Mouse (Mus musculus) stomach, embryonic 15.5 days (tissue): ENCODE measurements around the gene Ripor3. TPM values are rescaled to one million over a fixed set of nuclear protein-coding genes. Genes with fewer than 3 reads are reported as not detected.

Experiments used
- ATAC-seq: fragments of 200-750 bp; cut with Nextera tagmentation; 2 replicates; pipeline ENCODE4 v1.8.0; 2017; ENCODE audit warnings: low read depth, moderate number of reproducible peaks, moderate TSS enrichment; ENCODE audit not compliant: insufficient read depth, low FRiP score
- H3K27ac ChIP-seq: fragments of 300-500 bp; sonication (generic); 2 replicates; pipeline ENCODE4 v1.5.1; 2015; ENCODE audit warnings: mild to moderate bottlenecking, inconsistent platforms
- H3K27me3 ChIP-seq: fragments of 300-500 bp; sonication (generic); replicated peaks from 2 replicates; pipeline ENCODE4 v1.6.1; 2015; ENCODE audit warnings: inconsistent platforms
- H3K36me3 ChIP-seq: fragments of 300-500 bp; sonication (generic); 2 replicates; pipeline ENCODE4 v1.6.1; 2015; ENCODE audit warnings: inconsistent platforms
- H3K4me1 ChIP-seq: fragments of 300-500 bp; sonication (generic); 2 replicates; pipeline ENCODE4 v1.6.1; 2015; ENCODE audit warnings: inconsistent platforms
- H3K4me2 ChIP-seq: fragments of 300-500 bp; sonication (generic); 2 replicates; pipeline ENCODE4 v1.6.1; 2015; ENCODE audit warnings: mild to moderate bottlenecking, inconsistent platforms
- H3K4me3 ChIP-seq: fragments of 300-500 bp; sonication (generic); replicated peaks from 2 replicates; pipeline ENCODE4 v1.5.1; 2015; ENCODE audit warnings: inconsistent platforms
- H3K9ac ChIP-seq: fragments of 300-500 bp; sonication (generic); 2 replicates; pipeline ENCODE4 v1.6.1; 2015; ENCODE audit warnings: inconsistent platforms
- H3K9me3 ChIP-seq: fragments of 300-500 bp; sonication (generic); 2 replicates; pipeline ENCODE4 v1.6.1; 2016; ENCODE audit warnings: inconsistent platforms
- WGBS: fragments of 180-500 bp; shearing (Covaris S2); methylation state at CpG from one replicate; pipeline ENCODE4 v1.1.7; 2015; 5-methylcytosine and 5-hydroxymethylcytosine counted together
- polyA plus RNA-seq: library from polyadenylated mRNA; unstranded; fragments of >200 nt; fragmentation: Nextera tagmentation; extraction: Ambion mirVana; gene quantifications from 2 replicates; pipeline ENCODE4 v1.2.1, GENCODE M21; 2015

Gene Ripor3
- polyA plus RNA-seq, 1 experiment from 2014 or later: 4.5 TPM

- no peaks in the 10 kb centered on the region for H3K27me3 ChIP-seq
- H3K36me3 ChIP-seq: no peaks in the 10 kb centered on the region
- H3K9ac ChIP-seq: no peak overlapping the region
- no peak overlapping the region for H3K4me3 ChIP-seq
- H3K9me3 ChIP-seq: no peaks in the 10 kb centered on the region
- peaks cover 35% of the 10 kb centered on the region for H3K4me1 ChIP-seq
- ATAC-seq: no peak
- H3K27ac ChIP-seq: peak overlapping the region; percentile 41; the same call in 1 of the 2 replicates
- WGBS: 81% methylated on average over 6 of the region's 6 CpGs
- H3K4me2 ChIP-seq: no peak overlapping the region
Measured at GRCm38 (mm10) chr2:167950681-167951080, 59.7 kb downstream of the Ripor3 start.

DNA sequence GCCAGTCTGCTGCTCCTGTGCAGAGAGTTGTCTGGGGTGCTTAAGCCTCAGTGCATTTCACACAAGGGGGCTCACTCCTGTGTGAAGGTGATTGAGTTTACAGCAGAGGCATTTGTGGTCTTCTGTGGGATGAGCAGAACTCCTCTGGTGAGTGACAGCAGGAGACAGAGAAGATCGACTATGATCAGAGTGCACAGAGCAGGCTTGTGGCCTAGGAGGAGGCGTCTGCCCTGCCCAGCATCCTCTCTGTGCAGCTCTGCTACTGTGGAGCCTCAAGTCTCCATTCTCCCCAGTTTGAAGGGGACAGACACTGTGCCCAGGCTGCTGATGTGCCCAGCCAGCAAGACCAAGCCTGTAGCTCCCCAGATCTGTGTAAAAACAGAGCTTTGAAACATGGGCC is 60.6 kb downstream of the Ripor3 start:
- Histone ChIP-seq H3K4me1 (peaks cover 42% of the 10 kb centered on the region), H3K9me3 (no peaks in the 10 kb centered on the region), H3K27me3 (no peaks in the 10 kb centered on the region), H3K27ac (no peak overlapping the region), H3K36me3 (no peaks in the 10 kb centered on the region), H3K4me3 (no peak overlapping the region), H3K9ac (no peak overlapping the region), H3K4me2 (no peak overlapping the region)
- 80% methylated on average over 2 of the region's 2 CpGs for WGBS
- no peak for ATAC-seq

DNA sequence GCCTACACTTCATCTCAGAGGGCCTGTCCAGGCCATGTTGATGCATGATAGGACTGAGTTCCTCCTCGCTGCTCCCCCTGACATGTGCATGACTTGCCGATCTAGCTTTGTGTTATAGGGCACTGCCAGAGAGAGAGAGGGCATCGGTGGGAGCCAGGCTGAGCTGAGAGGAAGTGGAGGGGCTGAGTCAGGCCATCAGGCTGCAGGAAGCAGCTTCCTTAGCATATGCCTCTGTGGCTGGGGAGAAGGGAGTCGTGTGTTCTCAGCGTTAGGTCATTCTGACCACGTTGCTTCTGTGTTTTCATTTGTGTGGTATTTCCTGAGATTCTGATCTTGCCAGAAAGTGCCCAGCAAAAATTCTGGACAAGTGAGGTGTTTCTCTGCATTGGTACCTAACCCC is 61.2 kb downstream of the Ripor3 start:
- H3K4me2 ChIP-seq: no peak overlapping the region
- 0 out of 2 replicates have a peak, but pooled peaks have one; percentile 8 for ATAC-seq

GRCm38 (mm10) chr2:167948557-167948956 is 61.9 kb downstream of the Ripor3 start:
- Histone ChIP-seq H3K9ac (no peak overlapping the region), H3K27me3 (no peaks in the 10 kb centered on the region), H3K4me2 (no peak overlapping the region), H3K36me3 (no peaks in the 10 kb centered on the region), H3K27ac (peak overlapping the region; percentile 31; the same call in 1 of the 2 replicates), H3K9me3 (no peaks in the 10 kb centered on the region), H3K4me3 (no peak overlapping the region), H3K4me1 (peaks cover 48% of the 10 kb centered on the region)
- 78% methylated on average over 13 of the region's 13 CpGs for WGBS
- ATAC-seq: no peak

More for the DNA sequence above, 61.2 kb downstream of the Ripor3 start:
- Histone ChIP-seq H3K9ac (no peak overlapping the region), H3K27ac (0 out of 2 replicates have a peak overlapping the region, but pooled peaks have one; percentile 31), H3K36me3 (no peaks in the 10 kb centered on the region), H3K4me3 (no peak overlapping the region), H3K4me1 (peaks cover 45% of the 10 kb centered on the region), H3K9me3 (no peaks in the 10 kb centered on the region), H3K27me3 (no peaks in the 10 kb centered on the region)
- 46% methylated on average over 6 of the region's 6 CpGs for WGBS

GRCm38 (mm10) chr2:167948047-167948446 is 62.4 kb downstream of the Ripor3 start:
- WGBS: 76% methylated on average over 6 of the region's 6 CpGs
- H3K27ac ChIP-seq: peak overlapping the region; percentile 35
- peaks cover 53% of the 10 kb centered on the region for H3K4me1 ChIP-seq
- no peaks in the 10 kb centered on the region for H3K27me3 ChIP-seq
- H3K9ac ChIP-seq: no peak overlapping the region
- no peaks in the 10 kb centered on the region for H3K36me3 ChIP-seq
- no peaks in the 10 kb centered on the region for H3K9me3 ChIP-seq
- no peak for ATAC-seq
- no peak overlapping the region for H3K4me3 ChIP-seq
- no peak overlapping the region for H3K4me2 ChIP-seq

DNA sequence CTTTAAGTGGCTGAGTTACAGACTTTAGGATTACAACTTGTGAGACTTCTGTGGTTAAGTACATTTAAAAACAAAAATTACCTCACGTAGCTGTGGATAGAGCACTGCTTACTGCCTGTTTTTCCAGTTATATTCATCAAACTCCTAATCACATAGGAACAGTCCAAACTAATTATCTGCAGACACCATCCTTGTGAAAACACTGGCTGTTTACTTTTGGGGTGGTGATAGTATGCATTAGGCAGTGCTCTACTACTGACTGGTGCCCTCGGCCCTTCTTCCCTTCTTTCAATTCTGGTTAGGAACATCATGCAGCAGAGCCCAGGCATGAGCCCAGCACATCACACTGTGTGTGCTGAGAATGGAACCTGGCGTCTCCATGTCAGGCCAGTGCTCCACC is 63.2 kb downstream of the Ripor3 start:
- Histone ChIP-seq H3K9me3 (no peaks in the 10 kb centered on the region), H3K9ac (no peak overlapping the region), H3K27ac (peak overlapping the region; percentile 72; the same call in 1 of the 2 replicates), H3K36me3 (no peaks in the 10 kb centered on the region), H3K4me1 (peaks cover 61% of the 10 kb centered on the region), H3K27me3 (no peaks in the 10 kb centered on the region), H3K4me2 (no peak overlapping the region), H3K4me3 (no peak overlapping the region)
- ATAC-seq: peak; percentile 38; the same call in 1 of the 2 replicates
- WGBS: 68% methylated on average over 3 of the region's 3 CpGs

DNA sequence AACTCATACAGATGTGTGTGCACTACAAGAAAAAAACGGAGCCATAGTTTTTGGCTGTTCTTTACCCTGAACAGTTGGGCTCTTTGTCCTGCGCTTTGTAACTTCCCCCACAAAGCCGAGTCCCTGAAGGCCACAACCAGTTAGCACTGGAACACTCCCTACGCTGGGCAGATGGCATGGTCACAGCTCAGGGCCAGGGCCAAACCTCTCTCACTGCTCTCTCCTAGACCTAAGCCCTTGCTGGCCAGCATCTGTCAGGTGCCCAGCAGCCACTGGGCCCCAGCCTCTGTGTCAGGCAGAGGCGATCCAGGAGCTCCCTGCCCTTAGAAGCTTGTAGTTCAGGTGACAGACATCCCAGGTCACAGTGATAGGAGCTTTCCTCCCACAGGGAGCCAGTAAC is 65.0 kb downstream of the Ripor3 start:
- Histone ChIP-seq H3K36me3 (no peaks in the 10 kb centered on the region), H3K9me3 (no peaks in the 10 kb centered on the region), H3K4me1 (peaks cover 64% of the 10 kb centered on the region), H3K4me3 (no peak overlapping the region), H3K9ac (no peak overlapping the region), H3K4me2 (no peak overlapping the region), H3K27me3 (no peaks in the 10 kb centered on the region), H3K27ac (no peak overlapping the region)
- no peak for ATAC-seq
- WGBS: 81% methylated on average over 5 of the region's 5 CpGs

DNA sequence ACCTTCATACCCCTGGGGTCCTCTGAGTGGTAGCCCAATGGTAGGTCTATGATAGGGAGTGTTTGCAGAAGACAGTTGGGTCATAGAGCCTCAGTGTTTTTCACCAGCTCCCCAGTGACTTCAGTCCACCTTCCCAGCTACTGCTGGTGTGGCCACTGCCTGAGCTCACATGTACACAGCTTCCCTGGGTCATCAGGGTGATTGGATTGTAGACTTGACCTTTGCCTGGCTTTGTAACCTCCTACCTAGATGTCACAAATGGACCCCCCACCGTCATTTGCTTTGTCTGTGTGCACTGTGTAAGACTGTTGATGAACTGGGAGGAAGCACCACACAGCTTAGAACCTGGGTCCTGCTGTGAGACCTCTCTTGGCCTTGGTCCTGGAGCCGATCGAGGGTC is 66.2 kb downstream of the Ripor3 start:
- Histone ChIP-seq H3K4me2 (no peak overlapping the region), H3K9ac (no peak overlapping the region)
- no peak for ATAC-seq

GRCm38 (mm10) chr2:167942926-167943633 is 67.3 kb downstream of the Ripor3 start:
- Histone ChIP-seq H3K9ac (no peak overlapping the region), H3K4me2 (peak overlapping the region; percentile 15; the same call in 1 of the 2 replicates)
- no peak for ATAC-seq

More for the DNA sequence above, 66.2 kb downstream of the Ripor3 start:
- Histone ChIP-seq H3K27me3 (no peaks in the 10 kb centered on the region), H3K36me3 (no peaks in the 10 kb centered on the region), H3K4me1 (peaks cover 58% of the 10 kb centered on the region), H3K4me3 (no peak overlapping the region), H3K27ac (no peak overlapping the region), H3K9me3 (no peaks in the 10 kb centered on the region)
- WGBS: 84% methylated on average over 3 of the region's 3 CpGs

GRCm38 (mm10) chr2:167942199-167942925 is 68.1 kb downstream of the Ripor3 start:
- Histone ChIP-seq H3K27me3 (no peaks in the 10 kb centered on the region), H3K4me3 (no peak overlapping the region), H3K4me2 (0 out of 2 replicates have a peak overlapping the region, but pooled peaks have one; percentile 15), H3K9ac (no peak overlapping the region), H3K36me3 (no peaks in the 10 kb centered on the region), H3K27ac (peak overlapping the region; percentile 82), H3K4me1 (peaks cover 47% of the 10 kb centered on the region), H3K9me3 (no peaks in the 10 kb centered on the region)
- WGBS: 36% methylated on average over 8 of the region's 8 CpGs
- ATAC-seq: peak; percentile 48; the same call in 1 of the 2 replicates

More at GRCm38 (mm10) chr2:167942926-167943633, 67.3 kb downstream of the Ripor3 start:
- WGBS: 60% methylated on average over 12 of the region's 12 CpGs
- Histone ChIP-seq H3K4me1 (peaks cover 54% of the 10 kb centered on the region), H3K27me3 (no peaks in the 10 kb centered on the region), H3K36me3 (no peaks in the 10 kb centered on the region), H3K9me3 (no peaks in the 10 kb centered on the region), H3K4me3 (no peak overlapping the region), H3K27ac (peak overlapping the region; percentile 82; the same call in 1 of the 2 replicates)

- peak overlapping the region; percentile 82 for H3K27ac ChIP-seq
- H3K4me1 ChIP-seq: peaks cover 48% of the 10 kb centered on the region
- WGBS: 52% methylated on average over 6 of the region's 6 CpGs
- H3K36me3 ChIP-seq: no peaks in the 10 kb centered on the region
- ATAC-seq: no peak
- H3K4me2 ChIP-seq: no peak overlapping the region
- H3K27me3 ChIP-seq: no peaks in the 10 kb centered on the region
- H3K9me3 ChIP-seq: no peaks in the 10 kb centered on the region
- H3K9ac ChIP-seq: no peak overlapping the region
- H3K4me3 ChIP-seq: no peak overlapping the region
Measured at GRCm38 (mm10) chr2:167941745-167942176, 68.7 kb downstream of the Ripor3 start.

DNA sequence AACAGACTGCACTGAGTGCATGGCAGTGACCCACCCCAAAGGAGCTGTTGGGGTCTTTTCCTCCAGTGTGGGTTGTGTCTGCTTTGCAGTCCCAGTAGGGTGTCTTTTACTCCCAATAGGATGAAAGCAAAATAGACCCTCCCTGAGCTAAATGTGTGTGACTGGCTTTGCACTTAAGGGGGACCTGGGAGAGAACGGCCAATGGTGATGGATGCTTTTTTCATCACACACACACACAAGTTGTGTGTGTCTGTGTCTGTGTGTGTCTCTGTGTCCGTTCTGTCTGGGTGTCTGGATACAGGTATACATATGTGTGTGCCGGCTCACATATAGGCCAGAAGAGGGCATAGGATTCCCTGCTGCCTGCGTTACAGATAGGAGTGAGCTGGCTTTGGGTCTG is 69.1 kb downstream of the Ripor3 start:
- 71% methylated on average over 4 of the region's 4 CpGs for WGBS
- H3K4me3 ChIP-seq: no peak overlapping the region
- H3K4me1 ChIP-seq: peaks cover 51% of the 10 kb centered on the region
- no peaks in the 10 kb centered on the region for H3K36me3 ChIP-seq
- H3K9ac ChIP-seq: no peak overlapping the region
- no peaks in the 10 kb centered on the region for H3K9me3 ChIP-seq
- H3K4me2 ChIP-seq: no peak overlapping the region
- ATAC-seq: no peak
- H3K27me3 ChIP-seq: no peaks in the 10 kb centered on the region
- 0 out of 2 replicates have a peak overlapping the region, but pooled peaks have one; percentile 82 for H3K27ac ChIP-seq
